Mouse (Mus musculus): Measurements from ENCODE around the gene Urb1. TPM values are rescaled to one million over a fixed set of nuclear protein-coding genes. Genes with fewer than 3 reads are reported as not detected.
A peak's percentile ranks its signal among the peaks of the same experiment; 100 is the strongest.

Urb1 gene
- total and polyA plus RNA-seq, 3 experiments = 21.1 to 34.5 (median 29.4) TPM

DNA sequence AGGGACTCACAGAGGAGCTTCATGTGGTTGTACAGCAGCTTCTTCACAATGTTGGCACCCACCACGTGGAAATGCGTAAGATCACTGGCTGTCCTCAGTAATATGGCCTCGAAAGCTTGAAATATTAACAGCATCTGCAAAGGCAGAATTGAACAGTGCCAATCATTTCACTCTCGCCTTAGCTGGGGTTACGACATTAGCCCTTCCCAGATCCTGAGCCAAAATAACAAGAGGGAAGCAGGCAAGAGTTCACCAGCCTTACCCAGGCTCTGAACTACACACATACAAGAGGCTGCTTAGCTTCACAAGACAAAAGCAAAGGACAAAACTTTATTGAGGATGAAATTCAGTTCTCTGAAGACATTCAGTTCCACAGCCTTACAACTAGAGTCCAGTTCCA, 5.7 kb downstream of the Urb1 start:
- Histone ChIP-seq H3K79me2 (replicated peaks; ENCODE audit: control insufficient read depth, extremely low read depth, insufficient read depth, poor library complexity, severe bottlenecking) (peaks cover 17% of the 10 kb centered on the region), H3K4me1 (ENCODE audit: control insufficient read depth in 1 of 2, insufficient read depth in 2 of 2) (peaks cover 7 to 17% of the 10 kb centered on the region in 2 experiments; a peak in 3 of 4 replicates), H3K27ac (ENCODE audit: insufficient read depth, low read depth) (no peak overlapping the region), H3K9me3 (replicated peaks; ENCODE audit: low read length) (no peaks in the 10 kb centered on the region), H3K9ac (ENCODE audit: insufficient read depth, low read depth) (no peak overlapping the region), H3K36me3 (replicated peaks in 1 of 2; ENCODE audit: control insufficient read depth in 1 of 2, insufficient read depth in 1 of 2, low read length in 1 of 2) (peaks cover 49 to 82% of the 10 kb centered on the region in 2 experiments), H3K4me2 (ENCODE audit: insufficient read depth, low read depth, poor library complexity, severe bottlenecking) (no peak overlapping the region), H3K27me3 (replicated peaks) (no peaks in the 10 kb centered on the region), H3K4me3 (replicated peaks in 1 of 3; ENCODE audit: low read depth in 2 of 3, low read length in 2 of 3, poor library complexity in 1 of 3) (no peak overlapping the region)
- no peak for DNase-seq (ENCODE audit: extremely low read depth)
- in situ Hi-C loops (cut with MboI; ENCODE audit: low pct_ligation_motif_present, low pct_unique_long_range_greater_than_20kb, low sequenced_read_pairs) (no loop called here), dilution Hi-C loops (cut with MboI; ENCODE audit: extremely low pct_ligation_motif_present, extremely low pct_unique_long_range_greater_than_20kb, low sequenced_read_pairs) (no loop called here)
- no peak for TF ChIP-seq SIN3A (IDR thresholded peaks at IDR 0.05; ENCODE audit: low read length)

DNA sequence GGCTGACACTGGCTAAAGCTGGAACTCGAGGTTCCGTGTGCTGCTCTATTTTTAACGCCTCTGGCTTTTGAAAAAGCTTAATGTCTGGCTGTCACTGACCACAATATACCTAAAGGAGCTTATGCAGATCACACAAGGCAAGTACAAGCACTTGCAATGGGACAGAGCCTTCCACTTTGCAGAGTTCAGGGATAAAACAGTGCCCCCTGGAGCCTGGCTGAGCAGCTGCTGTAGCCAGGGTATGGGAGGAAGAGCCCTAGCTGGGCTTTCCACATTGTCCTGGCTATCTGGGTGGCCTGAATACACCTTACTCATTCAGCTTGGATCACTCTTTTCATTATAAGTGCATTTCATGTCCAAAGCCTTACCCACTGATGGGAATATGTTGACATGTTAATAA, 8.3 kb downstream of the Urb1 start:
- DNase-seq (ENCODE audit: extremely low read depth) = peak; percentile 38
- dilution Hi-C loops (cut with MboI; ENCODE audit: extremely low pct_ligation_motif_present, extremely low pct_unique_long_range_greater_than_20kb, low sequenced_read_pairs) = no loop called here
- TF ChIP-seq RAD21 (IDR thresholded peaks at IDR 0.05; ENCODE audit: low read depth, low read length) (peak; percentile 30), KAT2A (IDR thresholded peaks at IDR 0.05; ENCODE audit: insufficient replicate concordance, low read length) (no peak), SMC3 (IDR thresholded peaks at IDR 0.05; ENCODE audit: low read depth, low read length) (peak; percentile 46), CTCF (conservative IDR thresholded peaks at IDR 0.05 in 1 of 2, IDR thresholded peaks at IDR 0.05 in 1 of 2; ENCODE audit: low read depth in 2 of 2, low read length in 2 of 2) (peak; percentile 38 to 70; a peak in 3 of 4 replicates)

DNA sequence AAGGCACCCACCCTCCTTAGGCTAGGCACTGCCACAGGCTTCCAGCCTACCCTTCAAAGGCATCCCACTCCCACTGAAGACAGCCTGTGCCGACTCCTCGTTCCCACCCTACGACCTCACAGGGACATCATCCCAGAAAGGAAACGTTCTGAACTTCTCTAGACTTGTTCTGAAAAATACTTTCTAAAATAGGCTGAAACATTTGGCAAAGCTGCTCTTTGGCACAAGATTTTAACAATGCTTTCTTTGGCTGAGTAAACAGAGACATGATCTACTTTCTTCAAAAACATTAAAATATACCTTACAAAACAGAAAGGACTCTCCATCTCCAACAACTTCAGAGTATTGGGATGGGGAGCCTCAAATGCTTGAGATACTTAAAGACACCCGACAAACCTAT, 9.0 kb downstream of the Urb1 start:
- H3K27ac ChIP-seq (ENCODE audit: insufficient read depth, low read depth) = no peak overlapping the region
- no peaks in the 10 kb centered on the region for H3K79me2 ChIP-seq (replicated peaks; ENCODE audit: control insufficient read depth, extremely low read depth, insufficient read depth, poor library complexity, severe bottlenecking)
- no peak overlapping the region for H3K4me2 ChIP-seq (ENCODE audit: insufficient read depth, low read depth, poor library complexity, severe bottlenecking)
- H3K27me3 ChIP-seq (replicated peaks) = no peaks in the 10 kb centered on the region
- H3K4me1 ChIP-seq (ENCODE audit: control insufficient read depth in 1 of 2, insufficient read depth in 2 of 2) = peaks cover 11 to 16% of the 10 kb centered on the region in 2 experiments
- no peak for DNase-seq (ENCODE audit: extremely low read depth)
- dilution Hi-C loops (cut with MboI; ENCODE audit: extremely low pct_ligation_motif_present, extremely low pct_unique_long_range_greater_than_20kb, low sequenced_read_pairs) = no loop called here
- H3K9me3 ChIP-seq (replicated peaks; ENCODE audit: low read length) = no peaks in the 10 kb centered on the region
- no peak for TF ChIP-seq SIN3A (IDR thresholded peaks at IDR 0.05; ENCODE audit: low read length)
- no peak for TF ChIP-seq MAX (IDR thresholded peaks at IDR 0.05; ENCODE audit: low read length)
- TF ChIP-seq NRF1 (IDR thresholded peaks at IDR 0.05; ENCODE audit: low read depth, low read length) = no peak
- TF ChIP-seq SMC3 (IDR thresholded peaks at IDR 0.05; ENCODE audit: low read depth, low read length) = no peak
- no peak for TF ChIP-seq USF1 (IDR thresholded peaks at IDR 0.05; ENCODE audit: low read depth, low read length)
- no peak for TF ChIP-seq CTCF (conservative IDR thresholded peaks at IDR 0.05 in 1 of 2, IDR thresholded peaks at IDR 0.05 in 1 of 2; ENCODE audit: low read depth in 2 of 2, low read length in 2 of 2)
- TF ChIP-seq RAD21 (IDR thresholded peaks at IDR 0.05; ENCODE audit: low read depth, low read length) = no peak
- no peak for TF ChIP-seq MAFK (IDR thresholded peaks at IDR 0.05; ENCODE audit: insufficient replicate concordance, low read length)
- in situ Hi-C loops (cut with MboI; ENCODE audit: low pct_ligation_motif_present, low pct_unique_long_range_greater_than_20kb, low sequenced_read_pairs) = no loop called here
- H3K36me3 ChIP-seq (replicated peaks in 1 of 2; ENCODE audit: control insufficient read depth in 1 of 2, insufficient read depth in 1 of 2, low read length in 1 of 2) = peaks cover 55 to 98% of the 10 kb centered on the region in 2 experiments
- H3K9ac ChIP-seq (ENCODE audit: insufficient read depth, low read depth) = no peak overlapping the region
- no peak overlapping the region for H3K4me3 ChIP-seq (replicated peaks in 1 of 3; ENCODE audit: low read depth in 2 of 3, low read length in 2 of 3, poor library complexity in 1 of 3)

More for the DNA sequence above, 8.3 kb downstream of the Urb1 start:
- peaks cover 11 to 16% of the 10 kb centered on the region in 2 experiments for H3K4me1 ChIP-seq (ENCODE audit: control insufficient read depth in 1 of 2, insufficient read depth in 2 of 2)
- H3K27ac ChIP-seq (ENCODE audit: insufficient read depth, low read depth) = no peak overlapping the region
- H3K9me3 ChIP-seq (replicated peaks; ENCODE audit: low read length) = no peaks in the 10 kb centered on the region
- no peaks in the 10 kb centered on the region for H3K79me2 ChIP-seq (replicated peaks; ENCODE audit: control insufficient read depth, extremely low read depth, insufficient read depth, poor library complexity, severe bottlenecking)
- no peaks in the 10 kb centered on the region for H3K27me3 ChIP-seq (replicated peaks)
- no peak overlapping the region for H3K9ac ChIP-seq (ENCODE audit: insufficient read depth, low read depth)
- peaks cover 51 to 92% of the 10 kb centered on the region in 2 experiments for H3K36me3 ChIP-seq (replicated peaks in 1 of 2; ENCODE audit: control insufficient read depth in 1 of 2, insufficient read depth in 1 of 2, low read length in 1 of 2)
- in situ Hi-C loops (cut with MboI; ENCODE audit: low pct_ligation_motif_present, low pct_unique_long_range_greater_than_20kb, low sequenced_read_pairs) = no loop called here
- no peak overlapping the region for H3K4me3 ChIP-seq (replicated peaks in 1 of 3; ENCODE audit: low read depth in 2 of 3, low read length in 2 of 3, poor library complexity in 1 of 3)
- H3K4me2 ChIP-seq (ENCODE audit: insufficient read depth, low read depth, poor library complexity, severe bottlenecking) = no peak overlapping the region

Data from CH12.LX (cell line).